Mouse (Mus musculus): ENCODE results near the gene Ltbp1. TPM values are rescaled to one million over a fixed set of nuclear protein-coding genes. Genes with fewer than 3 reads are reported as not detected.

The Ltbp1 gene
- polyA plus RNA-seq (2015; fragmentation: Nextera tagmentation; extraction: Ambion mirVana): 48.0 and 55.5 TPM in 2 replicates

DNA sequence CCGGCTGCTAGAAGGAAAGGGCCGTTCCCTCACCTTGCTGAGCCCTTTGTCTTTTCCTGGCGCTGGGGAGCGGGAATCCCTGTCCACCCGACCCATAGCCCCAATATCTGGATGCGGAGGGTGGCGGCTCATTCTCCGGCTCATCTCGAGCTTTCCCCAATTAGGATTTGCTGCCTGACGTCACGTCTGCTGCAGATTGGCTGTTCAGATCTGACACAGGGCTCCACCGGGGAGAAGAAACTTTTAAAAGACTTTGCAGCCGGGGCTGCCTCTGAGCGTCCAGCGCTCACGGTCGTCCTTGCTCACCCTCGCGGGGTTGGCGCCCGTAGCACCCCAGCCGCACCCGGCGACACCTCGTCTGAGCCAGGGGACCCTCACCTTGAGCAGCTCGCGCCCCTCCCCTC is at the start of gene Ltbp1:
Gene Ltbp1, plus strand, starts transcription at position 288 of the 404 bp plus-strand sequence.
- 1% methylated on average over 27 of the region's 27 CpGs for WGBS
- peak; percentile 86 for ATAC-seq (ENCODE audit: insufficient number of reproducible peaks, low FRiP score, low TSS enrichment, low read depth)

DNA sequence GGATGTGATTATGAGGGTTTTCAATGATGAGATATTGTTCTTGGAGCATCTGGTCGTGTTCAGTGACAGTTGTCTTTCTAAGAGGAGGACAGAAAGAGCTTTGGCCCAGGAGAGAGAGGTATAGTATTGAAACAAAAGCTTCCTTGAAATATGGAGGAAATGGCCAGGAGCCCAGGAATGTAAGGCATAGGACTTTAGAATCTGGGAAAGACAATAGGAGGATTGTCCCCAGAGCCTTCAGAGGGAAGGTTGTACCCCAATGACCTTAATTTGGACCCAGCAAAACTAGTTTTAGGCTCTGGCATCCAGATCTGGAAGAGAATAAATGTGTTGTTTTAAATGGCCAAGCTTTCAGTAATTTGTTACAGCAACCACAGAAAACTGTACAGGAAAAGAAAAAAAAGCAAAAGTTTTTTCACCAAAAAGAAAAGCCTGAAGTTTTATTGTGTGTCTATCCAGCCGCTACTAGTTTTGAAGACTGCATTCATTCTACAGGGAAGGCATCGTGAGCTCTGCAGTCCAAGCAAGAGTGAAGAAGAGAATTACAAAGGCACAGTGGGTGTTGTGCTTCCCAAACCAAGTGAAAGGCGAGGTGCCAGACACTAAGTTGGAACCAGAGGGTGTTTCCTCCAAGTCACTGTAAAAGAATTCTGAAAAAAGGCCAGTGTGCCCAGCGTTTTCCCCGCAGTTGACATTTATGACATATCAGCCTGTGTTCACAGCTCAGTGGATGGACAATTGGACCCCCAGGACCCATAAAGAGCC is 45.7 kb upstream of the Ltbp1 start:
- WGBS: 47% methylated on average over 6 of the region's 6 CpGs

More for the DNA sequence above, at the start of gene Ltbp1:
- Histone ChIP-seq H3K4me2 (replicated peaks) (peak within 1 kb of the TSS; percentile 92), H3K4me1 (peaks cover 17% of the 10 kb centered on the region), H3K27ac (replicated peaks) (peak within 1 kb of the TSS; percentile 94), H3K27me3 (no peaks in the 10 kb centered on the region), H3K36me3 (0 out of 2 replicates have a peak, but pooled peaks cover 5% of the 10 kb centered on the region), H3K9me3 (replicated peaks) (no peaks in the 10 kb centered on the region), H3K4me3 (replicated peaks) (peak within 1 kb of the TSS; percentile 90), H3K9ac (peak within 1 kb of the TSS; percentile 85)

DNA sequence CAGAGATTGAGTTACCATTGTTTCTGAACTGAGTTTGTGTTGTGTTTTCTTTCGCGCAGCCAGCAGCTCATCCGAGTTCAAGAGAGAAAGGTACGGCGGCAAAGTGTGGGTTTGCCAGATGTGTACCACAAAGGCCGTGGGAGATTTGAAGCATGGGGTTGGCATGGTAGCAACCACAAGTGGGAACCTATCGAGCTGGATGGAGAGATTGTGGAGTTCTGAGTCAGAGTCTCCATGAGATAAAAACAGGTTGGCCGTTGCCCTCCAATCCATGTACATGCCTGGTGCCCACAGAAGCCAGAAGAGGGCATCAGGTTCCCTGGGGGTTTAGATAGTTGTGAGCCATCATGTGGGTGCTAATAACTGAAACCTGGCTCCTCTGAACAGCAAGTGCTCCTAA is 42.1 kb upstream of the Ltbp1 start:
- Histone ChIP-seq H3K9me3 (replicated peaks) (no peaks in the 10 kb centered on the region), H3K4me3 (replicated peaks) (no peak overlapping the region), H3K27me3 (no peaks in the 10 kb centered on the region), H3K9ac (no peak overlapping the region), H3K4me2 (replicated peaks) (no peak overlapping the region), H3K27ac (replicated peaks) (no peak overlapping the region), H3K36me3 (no peaks in the 10 kb centered on the region), H3K4me1 (peaks cover 15% of the 10 kb centered on the region; the same call in 1 of the 2 replicates)
- ATAC-seq (ENCODE audit: insufficient number of reproducible peaks, low FRiP score, low TSS enrichment, low read depth): no peak
- WGBS: 90% methylated on average over 8 of the region's 8 CpGs

More for the DNA sequence above, 45.7 kb upstream of the Ltbp1 start:
- no peaks in the 10 kb centered on the region for H3K9me3 ChIP-seq (replicated peaks)
- H3K9ac ChIP-seq: no peak overlapping the region
- 0 out of 2 replicates have a peak, but pooled peaks cover 12% of the 10 kb centered on the region for H3K4me1 ChIP-seq
- H3K36me3 ChIP-seq: no peaks in the 10 kb centered on the region
- no peak overlapping the region for H3K4me2 ChIP-seq (replicated peaks)
- ATAC-seq (ENCODE audit: insufficient number of reproducible peaks, low FRiP score, low TSS enrichment, low read depth): no peak
- no peak overlapping the region for H3K4me3 ChIP-seq (replicated peaks)
- no peaks in the 10 kb centered on the region for H3K27me3 ChIP-seq
- H3K27ac ChIP-seq (replicated peaks): no peak overlapping the region

DNA sequence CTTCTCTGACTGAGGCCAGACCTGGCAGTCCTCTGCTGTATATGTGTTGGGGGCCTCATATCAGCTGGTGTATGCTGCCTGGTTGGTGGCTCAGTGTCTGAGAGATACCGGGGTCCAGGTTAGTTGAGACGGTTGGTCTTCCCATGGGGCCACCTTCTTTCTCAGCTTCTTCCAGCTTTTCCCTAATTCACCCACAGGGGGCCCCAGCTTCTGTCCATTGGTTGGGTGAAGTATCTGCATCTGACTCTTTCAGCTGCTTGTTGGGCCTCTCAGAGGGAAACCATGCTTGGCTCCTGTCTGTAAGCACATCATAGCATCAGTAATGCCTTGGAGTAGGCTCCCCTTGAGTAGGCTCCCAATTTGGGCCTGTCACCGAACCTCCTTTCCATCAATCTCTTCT is 41.5 kb upstream of the Ltbp1 start:
- H3K36me3 ChIP-seq: no peaks in the 10 kb centered on the region
- no peaks in the 10 kb centered on the region for H3K9me3 ChIP-seq (replicated peaks)
- H3K4me2 ChIP-seq (replicated peaks): no peak overlapping the region
- no peak overlapping the region for H3K9ac ChIP-seq
- no peaks in the 10 kb centered on the region for H3K27me3 ChIP-seq
- no peak overlapping the region for H3K27ac ChIP-seq (replicated peaks)
- no peak for ATAC-seq (ENCODE audit: insufficient number of reproducible peaks, low FRiP score, low TSS enrichment, low read depth)
- H3K4me1 ChIP-seq: peaks cover 22% of the 10 kb centered on the region; the same call in 1 of the 2 replicates
- no peak overlapping the region for H3K4me3 ChIP-seq (replicated peaks)
- 92% methylated on average over 3 of the region's 3 CpGs for WGBS

DNA sequence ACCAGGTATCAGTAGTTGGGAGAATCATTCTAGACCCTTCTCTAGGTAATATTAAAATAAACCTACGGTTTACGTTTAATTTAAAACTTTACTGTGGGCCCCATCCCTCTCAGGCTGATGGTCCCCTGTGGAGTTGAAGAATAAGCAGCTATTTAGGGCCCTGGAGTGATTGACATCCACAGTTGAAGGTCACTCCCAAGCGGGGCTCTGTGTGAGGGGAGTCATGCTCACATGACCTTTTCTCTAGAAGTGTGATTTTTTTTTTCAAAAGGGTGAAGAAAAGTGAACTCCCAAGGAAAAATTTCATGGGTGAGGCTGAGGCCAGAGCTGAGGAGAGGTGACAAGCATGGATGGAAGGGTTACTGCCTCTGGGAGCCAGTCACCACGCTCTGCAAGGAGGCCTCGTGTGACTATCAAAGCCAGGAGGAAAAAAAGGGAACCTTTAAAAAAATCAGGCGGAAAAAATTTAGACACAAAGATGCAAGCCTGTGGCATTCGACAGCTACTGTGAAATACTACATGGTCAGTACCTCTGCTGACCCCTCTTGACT is 38.0 kb upstream of the Ltbp1 start:
- Histone ChIP-seq H3K4me1 (peaks cover 12% of the 10 kb centered on the region; the same call in 1 of the 2 replicates), H3K27ac (replicated peaks) (no peak overlapping the region), H3K9ac (no peak overlapping the region), H3K9me3 (replicated peaks) (no peaks in the 10 kb centered on the region), H3K4me3 (replicated peaks) (no peak overlapping the region), H3K4me2 (replicated peaks) (no peak overlapping the region), H3K36me3 (no peaks in the 10 kb centered on the region), H3K27me3 (no peaks in the 10 kb centered on the region)
- ATAC-seq (ENCODE audit: insufficient number of reproducible peaks, low FRiP score, low TSS enrichment, low read depth): no peak
- WGBS: 67% methylated on average over 7 of the region's 7 CpGs

DNA sequence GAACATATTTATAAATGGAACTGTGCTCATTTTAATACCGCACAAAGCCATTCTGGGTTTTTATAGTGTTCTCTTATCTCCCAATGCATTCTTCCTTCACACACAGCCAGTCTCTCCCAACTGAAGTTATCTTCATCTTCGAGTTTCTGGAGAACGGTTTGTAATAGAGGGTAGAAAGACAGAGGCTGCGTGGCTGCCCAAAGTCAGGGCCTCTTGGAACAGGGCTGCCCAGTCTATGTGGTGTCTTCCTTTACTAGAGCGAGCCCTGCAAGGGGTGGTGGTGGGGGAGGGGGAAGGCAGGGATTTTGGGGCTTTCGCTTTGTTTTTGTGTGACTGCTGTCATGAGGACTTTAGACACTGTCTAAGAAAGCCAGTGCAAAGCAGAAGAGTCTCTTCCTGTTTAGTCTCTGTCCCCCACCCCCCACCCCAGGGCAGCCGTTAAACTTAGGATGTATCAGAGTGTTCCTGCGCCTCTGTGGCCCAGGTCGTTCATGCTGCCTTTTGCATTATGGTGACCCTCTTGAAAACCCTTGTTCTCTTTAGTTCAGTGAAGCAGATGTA is 37.1 kb upstream of the Ltbp1 start:
- no peak overlapping the region for H3K27ac ChIP-seq (replicated peaks)
- peak overlapping the region; percentile 36; the same call in 1 of the 2 replicates for H3K4me2 ChIP-seq (replicated peaks)
- WGBS: 67% methylated on average over 9 of the region's 9 CpGs
- H3K36me3 ChIP-seq: no peaks in the 10 kb centered on the region
- peaks cover 12% of the 10 kb centered on the region; the same call in 1 of the 2 replicates for H3K4me1 ChIP-seq
- H3K27me3 ChIP-seq: no peaks in the 10 kb centered on the region
- H3K9me3 ChIP-seq (replicated peaks): no peaks in the 10 kb centered on the region
- no peak for ATAC-seq (ENCODE audit: insufficient number of reproducible peaks, low FRiP score, low TSS enrichment, low read depth)
- H3K4me3 ChIP-seq (replicated peaks): no peak overlapping the region
- no peak overlapping the region for H3K9ac ChIP-seq

DNA sequence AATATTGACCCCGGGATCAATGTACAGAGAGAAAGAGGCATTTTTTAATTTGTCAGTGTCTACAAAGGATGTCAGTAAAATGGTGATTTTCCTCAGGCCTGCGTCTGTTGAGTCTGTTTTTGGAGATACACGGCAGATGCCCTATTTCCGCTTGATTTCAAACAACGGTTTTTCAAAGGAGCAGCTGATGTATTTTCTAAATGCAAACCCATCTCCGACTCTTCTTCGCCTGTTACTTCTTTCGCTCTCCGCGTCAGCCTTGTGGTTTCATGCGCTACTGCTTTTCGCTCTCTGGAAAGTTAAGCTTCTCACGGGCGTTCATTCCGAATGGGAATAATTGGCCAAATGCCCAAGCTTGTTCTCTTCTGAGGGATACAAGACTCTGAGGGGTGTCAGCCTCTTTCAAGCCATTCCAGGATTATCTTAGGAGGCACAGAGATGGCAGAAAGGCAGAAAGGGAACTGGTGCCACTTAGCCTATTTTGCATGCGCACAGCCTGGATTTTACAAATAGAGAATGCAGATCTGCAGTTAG is 36.6 kb upstream of the Ltbp1 start:
- H3K36me3 ChIP-seq: no peaks in the 10 kb centered on the region
- 39% methylated on average over 16 of the region's 16 CpGs for WGBS
- H3K9ac ChIP-seq: no peak overlapping the region
- H3K4me2 ChIP-seq (replicated peaks): peak overlapping the region; percentile 36
- peaks cover 12% of the 10 kb centered on the region; the same call in 1 of the 2 replicates for H3K4me1 ChIP-seq
- H3K9me3 ChIP-seq (replicated peaks): no peaks in the 10 kb centered on the region
- ATAC-seq (ENCODE audit: insufficient number of reproducible peaks, low FRiP score, low TSS enrichment, low read depth): no peak
- no peak overlapping the region for H3K4me3 ChIP-seq (replicated peaks)
- no peaks in the 10 kb centered on the region for H3K27me3 ChIP-seq
- no peak overlapping the region for H3K27ac ChIP-seq (replicated peaks)

DNA sequence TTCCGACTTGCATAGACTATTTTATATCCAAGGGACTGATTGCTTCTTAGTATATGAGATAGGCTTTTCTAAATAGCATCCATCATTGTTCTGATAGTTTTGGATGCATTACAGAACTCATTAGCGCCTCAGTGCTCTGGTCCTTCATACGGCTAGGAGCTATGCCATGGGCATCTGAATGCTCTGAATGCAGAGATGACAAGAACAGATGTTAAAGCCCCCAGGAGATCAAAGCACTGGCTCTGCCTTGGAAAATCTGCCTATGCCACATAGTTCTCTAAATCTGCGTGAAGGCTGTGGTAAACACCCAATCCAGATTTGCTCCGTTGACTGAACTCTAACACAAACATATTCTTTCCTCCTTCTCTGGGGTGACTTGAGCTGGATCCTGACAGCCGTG is 30.2 kb upstream of the Ltbp1 start:
- Histone ChIP-seq H3K4me1 (peaks cover 10% of the 10 kb centered on the region; the same call in 1 of the 2 replicates), H3K36me3 (no peaks in the 10 kb centered on the region), H3K27ac (replicated peaks) (no peak overlapping the region), H3K27me3 (no peaks in the 10 kb centered on the region), H3K4me3 (replicated peaks) (no peak overlapping the region), H3K9ac (no peak overlapping the region), H3K4me2 (replicated peaks) (no peak overlapping the region), H3K9me3 (replicated peaks) (no peaks in the 10 kb centered on the region)
- no peak for ATAC-seq (ENCODE audit: insufficient number of reproducible peaks, low FRiP score, low TSS enrichment, low read depth)
- 36% methylated on average over 6 of the region's 6 CpGs for WGBS

DNA sequence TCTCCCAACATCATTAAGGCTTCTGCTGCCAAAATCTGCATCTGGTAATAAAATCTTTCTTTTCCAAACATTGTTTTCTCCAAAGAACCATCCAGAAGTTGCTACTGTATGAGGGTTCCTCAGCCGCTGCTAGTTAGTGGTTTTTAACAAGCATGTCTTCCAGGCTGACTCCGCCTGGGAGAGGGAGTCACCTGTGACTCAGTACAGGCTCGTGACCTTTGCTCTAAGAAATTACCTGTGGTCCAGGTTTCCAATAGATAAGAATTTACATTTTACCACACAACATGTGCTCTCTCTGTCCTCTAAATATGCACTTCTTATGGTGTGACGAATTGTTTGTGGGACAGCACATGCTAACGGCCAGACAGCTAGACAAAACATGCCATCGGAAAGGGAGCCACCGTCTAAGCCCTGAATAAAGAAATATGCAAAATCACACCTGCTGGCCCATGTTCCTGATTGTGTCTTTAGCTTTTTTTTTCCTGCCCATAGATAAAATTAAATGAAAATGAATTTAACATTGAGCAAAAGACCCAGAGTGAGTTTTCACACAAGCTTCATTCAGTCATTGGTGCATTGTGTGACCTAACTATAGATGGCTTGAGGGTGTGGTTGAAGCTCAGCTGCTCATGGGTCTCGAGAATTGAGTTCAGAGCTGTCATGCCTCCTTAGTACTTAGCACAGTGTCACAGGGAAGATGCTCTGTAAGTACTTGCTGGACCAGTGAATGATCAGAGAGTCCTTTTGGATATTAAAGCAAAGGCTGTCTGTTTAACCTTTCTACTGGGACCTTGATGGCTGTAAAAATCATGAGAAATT is 29.0 kb upstream of the Ltbp1 start:
- Histone ChIP-seq H3K27me3 (no peaks in the 10 kb centered on the region), H3K4me1 (peaks cover 10% of the 10 kb centered on the region; the same call in 1 of the 2 replicates), H3K4me3 (replicated peaks) (no peak overlapping the region), H3K27ac (replicated peaks) (no peak overlapping the region), H3K9ac (no peak overlapping the region), H3K36me3 (no peaks in the 10 kb centered on the region), H3K4me2 (replicated peaks) (no peak overlapping the region), H3K9me3 (replicated peaks) (no peaks in the 10 kb centered on the region)
- WGBS: 55% methylated on average over 8 of the region's 8 CpGs
- ATAC-seq (ENCODE audit: insufficient number of reproducible peaks, low FRiP score, low TSS enrichment, low read depth): no peak

DNA sequence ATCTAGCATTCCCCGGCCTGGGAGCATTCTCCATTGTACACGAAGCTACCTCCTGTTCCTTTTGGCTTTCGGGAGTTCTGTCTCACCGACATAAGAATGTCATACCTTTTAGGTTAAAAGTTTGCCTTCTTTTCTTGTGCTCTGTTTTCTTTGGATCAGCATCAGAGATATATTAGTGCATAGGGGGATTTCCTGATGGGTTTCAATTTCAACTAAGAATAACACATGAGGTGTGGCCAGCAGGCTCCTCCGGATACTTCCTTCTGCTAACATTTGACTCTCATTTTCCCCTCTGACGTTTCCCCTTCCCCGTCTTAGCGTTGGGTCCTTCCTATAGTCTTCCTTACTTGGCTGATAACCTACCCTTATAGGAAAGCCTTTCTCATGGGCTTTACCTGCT is 25.6 kb upstream of the Ltbp1 start:
- Histone ChIP-seq H3K4me2 (replicated peaks) (no peak overlapping the region), H3K9ac (no peak overlapping the region), H3K27me3 (no peaks in the 10 kb centered on the region), H3K36me3 (no peaks in the 10 kb centered on the region), H3K4me3 (replicated peaks) (no peak overlapping the region), H3K9me3 (replicated peaks) (no peaks in the 10 kb centered on the region), H3K4me1 (peaks cover 10% of the 10 kb centered on the region; the same call in 1 of the 2 replicates), H3K27ac (replicated peaks) (no peak overlapping the region)
- ATAC-seq (ENCODE audit: insufficient number of reproducible peaks, low FRiP score, low TSS enrichment, low read depth): no peak
- WGBS: 65% methylated on average over 8 of the region's 8 CpGs

Data from embryonic facial prominence, embryonic 15.5 days (tissue).